Mouse (Mus musculus) G1E (cell line): ENCODE data around the gene Tmem121.

Experiments
- CTCF ChIP-seq: IDR thresholded peaks from 2 replicates; pipeline ENCODE4 v1.5.1; 2012; ENCODE audit warnings: low read depth, low read length, inconsistent platforms, mixed read lengths
- GATA1 ChIP-seq: IDR thresholded peaks from 2 replicates; pipeline ENCODE4 v1.6.1; 2012; ENCODE audit warnings: borderline replicate concordance, low read length, inconsistent platforms, mixed read lengths
- POLR2AphosphoS5 ChIP-seq: IDR thresholded peaks from 2 replicates; pipeline ENCODE4 v1.6.1; 2012; ENCODE audit warnings: low read depth, low read length, inconsistent platforms; ENCODE audit not compliant: insufficient replicate concordance
- TAL1 ChIP-seq: conservative IDR thresholded peaks from 2 replicates; pipeline ENCODE4 v1.6.1; 2012; ENCODE audit warnings: low read depth, low read length, inconsistent platforms, mixed read lengths

DNA sequence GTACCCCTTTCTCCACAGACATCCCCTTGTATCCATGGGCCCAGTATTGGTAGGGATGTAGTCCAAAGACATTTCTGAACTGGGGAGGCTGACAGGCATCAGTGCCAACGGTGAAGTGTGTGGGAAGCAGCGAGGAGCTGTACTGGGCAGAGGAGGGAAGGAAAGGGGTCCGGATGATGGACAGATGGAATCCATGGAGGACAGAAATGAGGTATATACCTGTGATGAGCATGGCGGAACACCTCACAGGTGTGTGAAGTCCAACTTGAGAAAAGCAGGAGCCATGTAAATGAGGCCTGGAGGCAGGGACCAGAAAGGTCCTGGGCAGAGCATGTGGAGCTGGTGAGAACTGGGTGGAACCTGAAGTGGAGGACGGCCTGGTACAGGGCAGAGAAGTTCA, 40.1 kb upstream of the Tmem121 start:
- TF ChIP-seq CTCF (no peak), TAL1 (no peak), GATA1 (no peak), POLR2AphosphoS5 (no peak)
